Mouse (Mus musculus) leukemia stem cell, adult 10-12 weeks (primary cell): ENCODE data around the gene 9330161L09Rik. TPM values are rescaled to one million over a fixed set of nuclear protein-coding genes. Genes with fewer than 3 reads are reported as not detected.

Experiments
- polyA plus RNA-seq: library from polyadenylated mRNA; stranded (reverse); fragments of >175 nt; gene quantifications from 2 replicates; pipeline ENCODE4 v1.2.3, GENCODE M21; 2012; ENCODE audit warnings: low replicate concordance

The 9330161L09Rik gene
- polyA plus RNA-seq = not detected in 2 replicates

GRCm38 (mm10) chr12:103407720-103408119, at the start of gene 9330161L09Rik:
Gene 9330161L09Rik, minus strand, starts transcription at chr12:103407820.

GRCm38 (mm10) chr12:103457140-103457539, 49.5 kb upstream of the 9330161L09Rik start, which contains the start of gene Ifi27l2b:
Gene Ifi27l2b, minus strand, starts transcription at chr12:103457223.

GRCm38 (mm10) chr12:103443524-103443923, 35.9 kb upstream of the 9330161L09Rik start, which contains the start of gene Ifi27l2a:
Gene Ifi27l2a, minus strand, starts transcription at chr12:103443680.

GRCm38 (mm10) chr12:103433986-103434731, 26.5 kb upstream of the 9330161L09Rik start, which contains the start of gene Ifi27:
Gene Ifi27, plus strand, starts transcription at chr12:103434211.

GRCm38 (mm10) chr12:103425729-103426470, 18.3 kb upstream of the 9330161L09Rik start, which contains the start of gene Ddx24:
Gene Ddx24, minus strand, starts transcription at chr12:103425830.

GRCm38 (mm10) chr12:103388505-103389347, 18.9 kb downstream of the 9330161L09Rik start, which contains the start of gene Otub2:
Gene Otub2, plus strand, starts transcription at chr12:103388682.

Other genes with a start within 250 kb of the 9330161L09Rik start
- gene Prima1, start 165.7 kb downstream of the 9330161L09Rik start, polyA plus RNA-seq = not detected in 2 replicates
- not detected in 2 replicates for gene Fam181a, start 96.8 kb downstream of the 9330161L09Rik start, polyA plus RNA-seq
- 27.6 and 43.7 TPM in 2 replicates for gene Asb2, start 51.8 kb downstream of the 9330161L09Rik start, polyA plus RNA-seq
- 6.9 and 11.8 TPM in 2 replicates for gene Otub2, start 19.1 kb downstream of the 9330161L09Rik start, polyA plus RNA-seq
- 17.6 and 42.7 TPM in 2 replicates for gene Ddx24, start 18.0 kb upstream of the 9330161L09Rik start, polyA plus RNA-seq
- gene Ifi27, start 26.4 kb upstream of the 9330161L09Rik start, polyA plus RNA-seq = 9.1 and 11.5 TPM in 2 replicates
- gene Ifi27l2a, start 35.9 kb upstream of the 9330161L09Rik start, polyA plus RNA-seq = 13.3 and 39.8 TPM in 2 replicates
- gene Ifi27l2b, start 49.4 kb upstream of the 9330161L09Rik start, polyA plus RNA-seq = not detected in 2 replicates
- not detected in 2 replicates for gene Ppp4r4, start 124.5 kb upstream of the 9330161L09Rik start, polyA plus RNA-seq
- gene Serpina10, start 223.6 kb upstream of the 9330161L09Rik start, polyA plus RNA-seq = not detected in 2 replicates
- not detected in 2 replicates for gene Serpina6, start 249.4 kb upstream of the 9330161L09Rik start, polyA plus RNA-seq